Mouse (Mus musculus): ENCODE measurements at regions not wholly inside any gene's neighbourhood (a gene's known extent, or its start where the extent isn't known, plus 50 kb on each side); places are given as distances from the start of the nearest gene placed in this dataset.

- DNase-seq (ENCODE audit: low read depth, low spot score) = peak; percentile 6
Measured at GRCm38 (mm10) chr6:127207308-127207707, 55.3 kb upstream of the Ccnd2 start.

GRCm38 (mm10) chr6:127213355-127213754, 61.4 kb upstream of the Ccnd2 start:
- no peak for DNase-seq (ENCODE audit: low read depth, low spot score)

GRCm38 (mm10) chr6:127215915-127216314, 63.9 kb upstream of the Ccnd2 start:
- no peak for DNase-seq (ENCODE audit: low read depth, low spot score)

- no peak for DNase-seq (ENCODE audit: low read depth, low spot score)
Measured at GRCm38 (mm10) chr6:127218634-127219445, 66.8 kb upstream of the Ccnd2 start.

- no peak for DNase-seq (ENCODE audit: low read depth, low spot score)
Measured at GRCm38 (mm10) chr6:127219446-127219802, 67.4 kb upstream of the Ccnd2 start.

- no peak for DNase-seq (ENCODE audit: low read depth, low spot score)
Measured at GRCm38 (mm10) chr6:127226242-127226983, 74.4 kb upstream of the Ccnd2 start.

- DNase-seq (ENCODE audit: low read depth, low spot score) = peak; percentile 28
Measured at GRCm38 (mm10) chr6:127236510-127237109, 84.6 kb upstream of the Ccnd2 start.

GRCm38 (mm10) chr6:127237168-127237567, 85.2 kb upstream of the Ccnd2 start:
- DNase-seq (ENCODE audit: low read depth, low spot score) = no peak

GRCm38 (mm10) chr6:127239529-127240471, 87.8 kb upstream of the Ccnd2 start:
- no peak for DNase-seq (ENCODE audit: low read depth, low spot score)

GRCm38 (mm10) chr6:127240472-127241375, 88.7 kb upstream of the Ccnd2 start:
- DNase-seq (ENCODE audit: low read depth, low spot score) = no peak

GRCm38 (mm10) chr6:127241693-127242425, 89.9 kb upstream of the Ccnd2 start:
- no peak for DNase-seq (ENCODE audit: low read depth, low spot score)

- DNase-seq (ENCODE audit: low read depth, low spot score) = no peak
Measured at GRCm38 (mm10) chr6:127243032-127243431, 91.0 kb upstream of the Ccnd2 start.

GRCm38 (mm10) chr6:127245814-127246440, 93.9 kb upstream of the Ccnd2 start:
- DNase-seq (ENCODE audit: low read depth, low spot score) = no peak

- DNase-seq (ENCODE audit: low read depth, low spot score) = no peak
Measured at GRCm38 (mm10) chr6:127246730-127247129, 94.7 kb upstream of the Ccnd2 start.

GRCm38 (mm10) chr6:127247343-127247742, 95.3 kb upstream of the Ccnd2 start:
- no peak for DNase-seq (ENCODE audit: low read depth, low spot score)

- peak; percentile 90 for DNase-seq (ENCODE audit: low read depth, low spot score)
Measured at GRCm38 (mm10) chr6:127250181-127250873, 98.3 kb upstream of the Ccnd2 start.

GRCm38 (mm10) chr6:127250874-127251670, 99.1 kb upstream of the Ccnd2 start:
- no peak for DNase-seq (ENCODE audit: low read depth, low spot score)

GRCm38 (mm10) chr6:127251671-127251985, 99.6 kb upstream of the Ccnd2 start:
- no peak for DNase-seq (ENCODE audit: low read depth, low spot score)
